8 mouse cellular contexts compared by ENCODE assay signal in genomic region chr3:62412704-62413103, GRCm38 (mm10).
A peak's percentile ranks its signal among the peaks of the same experiment; 100 is the strongest.
DNase-seq lines count a peak whose midpoint lies in the region; ATAC-seq lines count a peak whose summit lies in the region.

No protein-coding gene starts in this region.

- H3K27me3 ChIP-seq in forebrain, embryonic 14.5 days (replicated peaks; ENCODE audit: control insufficient read depth, insufficient read depth, low read length): no peaks in the 10 kb centered on the region
- H3K27me3 ChIP-seq in forebrain, embryonic 12.5 days: no peaks in the 10 kb centered on the region
- no peaks in the 10 kb centered on the region for H3K27me3 ChIP-seq in kidney, embryonic 14.5 days (ENCODE audit: control insufficient read depth, insufficient read depth, low read length)

- H3K4me1 ChIP-seq in forebrain, embryonic 14.5 days (ENCODE audit: control insufficient read depth, insufficient read depth, low read length): peaks cover 3% of the 10 kb centered on the region; the same call in 1 of the 2 replicates
- peaks cover 9% of the 10 kb centered on the region for H3K4me1 ChIP-seq in forebrain, embryonic 12.5 days
- H3K4me1 ChIP-seq in kidney, embryonic 14.5 days (ENCODE audit: control insufficient read depth, insufficient read depth, low read length): peaks cover 4% of the 10 kb centered on the region; the same call in 1 of the 2 replicates

- peak; percentile 64 for ATAC-seq in forebrain, embryonic 14.5 days
- no peak for ATAC-seq in forebrain, embryonic 12.5 days (ENCODE audit: low FRiP score)
- no peak for ATAC-seq in kidney, embryonic 14.5 days (ENCODE audit: low FRiP score, low TSS enrichment)

- H3K27ac ChIP-seq in forebrain, embryonic 14.5 days (ENCODE audit: low read depth, low read length): no peak overlapping the region
- H3K27ac ChIP-seq in forebrain, embryonic 12.5 days: no peak overlapping the region
- H3K27ac ChIP-seq in kidney, embryonic 14.5 days (ENCODE audit: low read depth, low read length): no peak overlapping the region

- H3K4me2 ChIP-seq in forebrain, embryonic 14.5 days (ENCODE audit: low read length): no peak overlapping the region
- no peak overlapping the region for H3K4me2 ChIP-seq in forebrain, embryonic 12.5 days
- no peak overlapping the region for H3K4me2 ChIP-seq in kidney, embryonic 14.5 days (replicated peaks; ENCODE audit: low read depth, low read length)

- 69% methylated on average over 7 of the region's 7 CpGs for WGBS in forebrain, embryonic 14.5 days
- 91% methylated on average over 7 of the region's 7 CpGs for WGBS in forebrain, embryonic 12.5 days
- 80% methylated on average over 7 of the region's 7 CpGs for WGBS in kidney, embryonic 14.5 days

- no peak overlapping the region for H3K9ac ChIP-seq in forebrain, embryonic 14.5 days (ENCODE audit: low read length)
- H3K9ac ChIP-seq in forebrain, embryonic 12.5 days: no peak overlapping the region
- H3K9ac ChIP-seq in kidney, embryonic 14.5 days (ENCODE audit: low read depth, low read length): no peak overlapping the region

- peak; percentile 28 for DNase-seq in forebrain, embryonic 14.5 days (ENCODE audit: low spot score)
- DNase-seq in cerebellum, adult 18-20 months: peak; percentile 16 to 23
- DNase-seq in layer of hippocampus, adult 18-20 months (ENCODE audit: low spot score in 2 of 2): peak; percentile 63 to 86
- peak; percentile 83 for DNase-seq in lung, postnatal 36 days
- peak; percentile 59 for DNase-seq in urinary bladder, postnatal 25 days (ENCODE audit: low spot score)
- DNase-seq in adipocyte (ENCODE audit: low spot score): no peak

- no peaks in the 10 kb centered on the region for H3K36me3 ChIP-seq in forebrain, embryonic 14.5 days (ENCODE audit: control insufficient read depth, insufficient read depth, low read length)
- no peaks in the 10 kb centered on the region for H3K36me3 ChIP-seq in forebrain, embryonic 12.5 days (replicated peaks)
- no peaks in the 10 kb centered on the region for H3K36me3 ChIP-seq in kidney, embryonic 14.5 days (ENCODE audit: control insufficient read depth, insufficient read depth, low read length)

- H3K4me3 ChIP-seq in forebrain, embryonic 14.5 days (ENCODE audit: low read depth, low read length): no peak overlapping the region
- no peak overlapping the region for H3K4me3 ChIP-seq in forebrain, embryonic 12.5 days (replicated peaks)
- no peak overlapping the region for H3K4me3 ChIP-seq in kidney, embryonic 14.5 days (ENCODE audit: low read length)

- H3K9me3 ChIP-seq in forebrain, embryonic 14.5 days (replicated peaks; ENCODE audit: control insufficient read depth, low read length): no peaks in the 10 kb centered on the region
- no peaks in the 10 kb centered on the region for H3K9me3 ChIP-seq in forebrain, embryonic 12.5 days
- H3K9me3 ChIP-seq in kidney, embryonic 14.5 days (ENCODE audit: control insufficient read depth, low read length): no peaks in the 10 kb centered on the region
